In genomic region chr12:8232679-8233078, GRCm38 (mm10) we compare ENCODE assay signal across 9 mouse cellular contexts. TPM values are rescaled to one million over a fixed set of nuclear protein-coding genes. Genes with fewer than 3 reads are reported as not detected.
DNase-seq lines count a peak whose midpoint lies in the region; ATAC-seq lines count a peak whose summit lies in the region.
"Had no signal": no experiment of that assay in that cellular context is flagged by ENCODE, and none has a peak within 500 bp of the region (broad histone marks: within the 10 kb centered on the region; RNA-seq: fewer than 3 reads in every experiment).

No protein-coding gene starts in this region.

- no peaks in the 10 kb centered on the region for H3K4me1 ChIP-seq in embryonic facial prominence, embryonic 11.5 days (ENCODE audit: control insufficient read depth, insufficient read depth, low read length)
- no peaks in the 10 kb centered on the region for H3K4me1 ChIP-seq in embryonic facial prominence, embryonic 10.5 days
- H3K4me1 ChIP-seq in midbrain, embryonic 11.5 days (ENCODE audit: control insufficient read depth, insufficient read depth, low read length) = no peaks in the 10 kb centered on the region
- H3K4me1 ChIP-seq in midbrain, embryonic 10.5 days = no peaks in the 10 kb centered on the region
- H3K4me1 ChIP-seq: heart, embryonic 13.5 days had no signal

- no peak overlapping the region for H3K9ac ChIP-seq in embryonic facial prominence, embryonic 11.5 days (replicated peaks; ENCODE audit: low read length)
- no peak overlapping the region for H3K9ac ChIP-seq in midbrain, embryonic 11.5 days (ENCODE audit: low read length)
- H3K9ac ChIP-seq: heart, embryonic 13.5 days had no signal

- peak; percentile 15 for DNase-seq in embryonic facial prominence, embryonic 11.5 days (ENCODE audit: low spot score)
- DNase-seq in embryonic facial prominence, embryonic 10.5 days (ENCODE audit: low spot score) = no peak
- DNase-seq in midbrain, embryonic 11.5 days (ENCODE audit: low spot score, missing footprints) = peak; percentile 85
- no peak for DNase-seq in midbrain, embryonic 10.5 days (ENCODE audit: low spot score)
- peak; percentile 28 for DNase-seq in embryo, embryonic 10.5 days (ENCODE audit: low spot score)
- peak; percentile 37 for DNase-seq in retina, embryonic 14.5 days (ENCODE audit: low spot score)
- DNase-seq in natural killer cell, adult 2 months (ENCODE audit: low spot score in 2 of 2) = no peak

- ATAC-seq in embryonic facial prominence, embryonic 11.5 days (replicated peaks; ENCODE audit: insufficient number of reproducible peaks, low FRiP score, low TSS enrichment, low read depth) = no peak
- ATAC-seq in midbrain, embryonic 11.5 days (ENCODE audit: low FRiP score) = no peak
- ATAC-seq in megakaryocyte, adult 5-6 weeks (ENCODE audit: poor library complexity, severe bottlenecking) = no peak

- H3K36me3 ChIP-seq in embryonic facial prominence, embryonic 11.5 days (replicated peaks; ENCODE audit: control insufficient read depth, insufficient read depth, low read depth, low read length) = no peaks in the 10 kb centered on the region; the same call in 1 of the 2 replicates
- H3K36me3 ChIP-seq in embryonic facial prominence, embryonic 10.5 days (replicated peaks) = peaks cover 22% of the 10 kb centered on the region
- H3K36me3 ChIP-seq in midbrain, embryonic 11.5 days (ENCODE audit: control insufficient read depth, insufficient read depth, low read length) = no peaks in the 10 kb centered on the region
- peaks cover 21% of the 10 kb centered on the region for H3K36me3 ChIP-seq in midbrain, embryonic 10.5 days

- no peak overlapping the region for H3K4me3 ChIP-seq in embryonic facial prominence, embryonic 11.5 days (ENCODE audit: low read depth, low read length)
- no peak overlapping the region for H3K4me3 ChIP-seq in embryonic facial prominence, embryonic 10.5 days
- no peak overlapping the region for H3K4me3 ChIP-seq in midbrain, embryonic 11.5 days (ENCODE audit: low read depth, low read length)
- H3K4me3 ChIP-seq in midbrain, embryonic 10.5 days = no peak overlapping the region
- H3K4me3 ChIP-seq: heart, embryonic 13.5 days had no signal

- 83% methylated on average over 3 of the region's 3 CpGs for WGBS in embryonic facial prominence, embryonic 11.5 days
- 79% methylated on average over 3 of the region's 3 CpGs for WGBS in embryonic facial prominence, embryonic 10.5 days
- whole genome bisulfite sequencing in midbrain, embryonic 11.5 days = 87% methylated on average over 3 of the region's 3 CpGs
- 84% methylated on average over 3 of the region's 3 CpGs for whole genome bisulfite sequencing in midbrain, embryonic 10.5 days

- no peaks in the 10 kb centered on the region for H3K9me3 ChIP-seq in embryonic facial prominence, embryonic 11.5 days (replicated peaks; ENCODE audit: control insufficient read depth, low read length)
- H3K9me3 ChIP-seq in embryonic facial prominence, embryonic 10.5 days = no peaks in the 10 kb centered on the region
- H3K9me3 ChIP-seq in midbrain, embryonic 11.5 days (ENCODE audit: control insufficient read depth, low read length) = no peaks in the 10 kb centered on the region
- no peaks in the 10 kb centered on the region for H3K9me3 ChIP-seq in midbrain, embryonic 10.5 days (replicated peaks)
- H3K9me3 ChIP-seq: heart, embryonic 13.5 days had no signal

- H3K4me2 ChIP-seq in embryonic facial prominence, embryonic 11.5 days (ENCODE audit: low read depth, low read length) = no peak overlapping the region
- no peak overlapping the region for H3K4me2 ChIP-seq in midbrain, embryonic 11.5 days
- H3K4me2 ChIP-seq: heart, embryonic 13.5 days had no signal

- H3K27me3 ChIP-seq in embryonic facial prominence, embryonic 11.5 days (ENCODE audit: control insufficient read depth, insufficient read depth, low read length) = no peaks in the 10 kb centered on the region
- H3K27me3 ChIP-seq in embryonic facial prominence, embryonic 10.5 days (replicated peaks; ENCODE audit: low read depth, poor library complexity, severe bottlenecking) = no peaks in the 10 kb centered on the region
- no peaks in the 10 kb centered on the region for H3K27me3 ChIP-seq in midbrain, embryonic 11.5 days (ENCODE audit: control insufficient read depth, insufficient read depth, low read length)
- H3K27me3 ChIP-seq in midbrain, embryonic 10.5 days (ENCODE audit: low read depth, poor library complexity, severe bottlenecking) = no peaks in the 10 kb centered on the region
- H3K27me3 ChIP-seq: heart, embryonic 13.5 days had no signal

- H3K27ac ChIP-seq in embryonic facial prominence, embryonic 11.5 days (replicated peaks; ENCODE audit: low read depth, low read length) = no peak overlapping the region
- no peak overlapping the region for H3K27ac ChIP-seq in embryonic facial prominence, embryonic 10.5 days (replicated peaks)
- no peak overlapping the region for H3K27ac ChIP-seq in midbrain, embryonic 11.5 days (ENCODE audit: low read depth, low read length)
- H3K27ac ChIP-seq in midbrain, embryonic 10.5 days (replicated peaks) = no peak overlapping the region
- H3K27ac ChIP-seq: heart, embryonic 13.5 days had no signal

RNA-seq across cellular contexts. Expression of gene Ldah, which starts 24.8 kb away (rescaled TPM):
- 71.1 and 71.6 TPM in 2 replicates for polyA plus RNA-seq in embryonic facial prominence, embryonic 11.5 days (2014; fragmentation: Nextera tagmentation; extraction: Ambion mirVana)
- 67.3 and 69.5 TPM in 2 replicates for polyA plus RNA-seq in embryonic facial prominence, embryonic 10.5 days (2016; fragmentation: Nextera tagmentation; extraction: Ambion mirVana)
- 65.5 and 73.6 TPM in 2 replicates for polyA plus RNA-seq in midbrain, embryonic 11.5 days (2014; fragmentation: Nextera tagmentation; extraction: Ambion mirVana)
- 68.8 and 70.9 TPM in 2 replicates for polyA plus RNA-seq in midbrain, embryonic 10.5 days (2016; fragmentation: Nextera tagmentation; extraction: Ambion mirVana)
- 53.9 and 59.3 TPM in 2 replicates for total RNA-seq in megakaryocyte, adult 5-6 weeks (2015)
- 31.9 and 38.2 TPM in 2 replicates for total RNA-seq in megakaryocyte, adult 5-6 weeks (2017)

Comparison
In these comparisons a context has a peak if more than half of its experiments do, and no peak if none do; other contexts are left out.
1. DNase-seq: peak in embryonic facial prominence, embryonic 11.5 days (single experiment), midbrain, embryonic 11.5 days (single experiment), embryo, embryonic 10.5 days (single experiment) and retina, embryonic 14.5 days (single experiment); none in embryonic facial prominence, embryonic 10.5 days (single experiment), midbrain, embryonic 10.5 days (single experiment) and natural killer cell, adult 2 months (0 of 2).